Mouse (Mus musculus) spleen, adult 18-20 months (tissue): ENCODE measurements at regions not wholly inside any gene's neighbourhood (a gene's known extent, or its start where the extent isn't known, plus 50 kb on each side); places are given as distances from the start of the nearest gene placed in this dataset.
"Not testable (repeated sequence)": the region's sequence is repeated elsewhere in the genome, so short reads cannot be mapped to it uniquely, and the experiment has no call there.

ENCODE experiments used
- DNase-seq, 2 experiments: peaks; one replicate each; pipeline ENCODE4 v3.0.0; 2022; ENCODE audit warnings: mixed read lengths in 2 of 2

- DNase-seq: no peak
Measured at GRCm38 (mm10) chr17:14144082-14144481, 60.0 kb downstream of the Dact2 start.

DNA sequence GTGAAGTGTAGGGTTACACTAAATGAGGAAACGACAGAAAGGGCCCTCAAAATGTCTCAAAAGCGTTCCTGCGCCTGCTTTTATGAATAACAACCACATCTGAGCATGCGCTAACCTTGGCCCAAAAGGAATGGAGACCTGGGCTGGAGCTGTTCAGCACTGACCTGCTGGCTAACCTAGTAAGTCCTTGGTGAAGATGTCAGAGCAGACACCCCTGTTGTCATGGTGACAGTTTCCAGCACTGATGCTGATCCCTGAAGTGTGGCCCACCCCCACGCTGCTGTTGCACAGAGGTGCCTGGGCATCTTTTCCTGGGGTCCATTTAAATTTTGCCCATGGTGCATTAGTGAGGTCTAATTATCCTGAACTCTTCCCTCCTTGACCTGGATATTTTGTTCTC is 62.4 kb downstream of the Dact2 start:
- DNase-seq: no peak

- no peak for DNase-seq
Measured at GRCm38 (mm10) chr17:14140266-14140665, 63.8 kb downstream of the Dact2 start.

GRCm38 (mm10) chr17:14138941-14139340 is 65.2 kb downstream of the Dact2 start:
- DNase-seq: no peak

GRCm38 (mm10) chr17:14136702-14137315 is 67.3 kb downstream of the Dact2 start:
- peak in 1 of 2 experiments; percentile 12 for DNase-seq

DNA sequence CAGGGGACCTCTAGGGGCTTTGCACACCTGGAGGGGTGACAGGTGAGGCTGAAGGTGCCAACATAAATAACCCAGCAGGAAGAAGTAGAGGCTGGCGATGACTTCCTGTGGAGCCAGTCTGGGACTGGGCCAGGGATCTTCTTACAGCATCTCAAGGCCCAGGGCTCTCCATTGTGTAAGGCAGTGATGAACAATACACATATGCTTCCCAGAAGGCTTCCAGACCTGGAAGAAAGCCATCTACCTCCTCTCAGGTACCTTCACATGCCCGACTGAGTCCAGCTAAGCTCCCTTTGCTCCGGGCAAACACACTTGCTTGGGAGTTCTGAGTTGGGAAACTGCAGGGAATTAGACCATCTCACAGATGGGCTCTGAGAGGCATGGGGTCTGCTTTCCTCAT is 69.5 kb downstream of the Dact2 start:
- no peak for DNase-seq

DNA sequence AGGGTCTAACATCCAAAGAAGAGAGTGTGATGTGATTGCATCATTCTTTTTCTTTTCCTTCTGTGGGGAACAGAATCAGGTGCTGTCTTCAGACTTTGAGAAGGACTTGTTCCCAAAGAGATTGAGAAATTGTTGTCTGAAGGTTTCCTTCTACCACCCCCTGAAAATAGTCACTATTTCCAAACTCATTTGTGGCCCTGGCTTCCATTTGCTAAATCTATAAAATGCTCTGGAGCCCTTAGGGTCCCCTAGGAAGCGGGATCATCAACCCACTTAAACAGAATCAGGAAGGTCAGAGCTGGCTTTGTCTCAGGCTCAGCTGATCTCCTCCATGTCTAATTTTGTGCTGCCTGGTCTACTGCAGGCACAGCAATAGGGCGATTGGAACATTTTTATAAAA is 70.1 kb downstream of the Dact2 start:
- DNase-seq: no peak

- not testable (repeated sequence) for DNase-seq
Measured at GRCm38 (mm10) chr17:14127031-14127430, 67.7 kb upstream of the Gm7358 start.

DNA sequence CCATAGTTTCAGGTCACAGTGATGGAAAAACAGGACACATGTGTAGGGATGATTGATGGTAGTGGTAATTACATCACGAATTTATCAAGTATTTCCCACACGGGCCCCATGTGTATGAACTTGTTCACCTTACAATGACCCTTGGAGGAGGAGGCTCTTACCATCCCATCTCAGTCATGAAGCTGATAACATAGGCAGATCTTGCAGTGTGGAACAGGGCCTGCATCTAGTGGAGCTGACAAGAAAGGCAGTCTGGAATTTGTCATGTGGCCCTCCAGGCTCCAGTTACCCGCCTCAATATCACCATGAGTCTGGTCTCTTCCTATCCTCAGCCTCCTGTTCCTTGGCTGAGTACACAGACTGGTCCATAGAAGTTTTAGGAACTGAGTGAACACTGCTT is 59.5 kb upstream of the Gm7358 start:
- DNase-seq: no peak

DNA sequence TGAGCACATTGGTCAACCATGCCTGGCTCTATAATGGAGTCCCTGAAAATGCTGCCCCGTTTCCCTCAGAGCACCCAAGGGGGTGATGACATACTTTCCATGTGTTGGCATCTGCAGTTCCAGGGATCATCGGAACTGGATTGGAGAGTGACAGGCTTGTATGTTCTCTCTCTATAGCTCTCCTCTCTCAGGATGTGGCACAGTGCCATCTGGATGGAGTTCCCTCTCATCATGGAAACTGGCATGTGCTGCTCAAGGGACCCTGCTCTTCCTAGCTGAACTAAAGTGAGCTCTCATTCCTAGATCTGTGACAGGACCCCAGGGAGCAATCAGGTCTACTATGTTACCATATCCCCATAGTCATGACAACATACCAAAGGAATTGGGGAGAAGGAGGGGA is 56.9 kb upstream of the Gm7358 start:
- no peak for DNase-seq

DNA sequence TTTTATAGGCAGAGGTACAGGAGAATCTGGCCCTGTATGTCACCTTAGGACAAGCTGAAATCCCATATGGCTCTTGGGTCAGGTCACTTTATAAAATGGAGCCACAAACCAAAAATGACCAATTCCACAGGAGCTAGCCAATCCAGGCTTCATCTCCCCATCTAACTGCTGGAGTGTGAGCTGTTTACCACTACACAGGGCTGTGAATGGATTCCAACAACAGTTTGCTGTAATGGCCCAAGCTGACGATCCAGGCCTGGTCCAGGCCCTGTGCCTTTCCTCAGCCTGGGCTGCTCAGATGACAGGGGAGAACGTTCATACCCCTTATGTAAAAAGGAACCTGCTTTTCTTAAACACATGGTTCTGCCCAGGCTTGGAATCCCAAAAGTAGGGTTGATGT is 55.5 kb upstream of the Gm7358 start:
- no peak for DNase-seq

DNA sequence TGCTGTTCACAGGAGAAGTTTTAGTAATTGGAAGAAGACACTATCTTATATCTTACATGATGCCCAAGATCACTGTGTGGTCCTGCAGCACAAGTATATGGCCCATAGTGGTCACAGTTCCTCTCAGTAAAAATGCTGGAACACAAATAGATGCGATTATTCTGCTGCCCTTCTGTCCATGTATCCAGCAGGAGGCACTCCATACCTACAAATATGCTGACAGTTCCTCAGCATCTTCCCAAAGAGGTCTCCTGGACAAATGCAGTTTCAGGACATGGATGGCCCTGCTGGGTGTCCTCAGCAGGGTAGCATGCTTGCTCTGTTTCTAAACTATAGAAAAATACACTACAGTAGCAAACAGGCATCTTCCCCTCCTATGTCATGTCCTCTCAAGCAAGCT is 52.4 kb upstream of the Gm7358 start:
- not testable (repeated sequence) for DNase-seq
